Mouse (Mus musculus) liver, adult 2 months (tissue): ENCODE data around the gene Zfp408.

Experiments
- CTCF ChIP-seq: fragments of 200-500 bp; IDR thresholded peaks from 2 replicates; pipeline ENCODE4 v1.5.1; 2011; ENCODE audit warnings: low read depth, low read length, control low read depth
- POLR2A ChIP-seq: fragments of 200-500 bp; IDR thresholded peaks from 2 replicates; pipeline ENCODE4 v1.6.1; 2011; ENCODE audit warnings: low read length, control low read depth; ENCODE audit not compliant: insufficient read depth; ENCODE audit errors: extremely low read depth

DNA sequence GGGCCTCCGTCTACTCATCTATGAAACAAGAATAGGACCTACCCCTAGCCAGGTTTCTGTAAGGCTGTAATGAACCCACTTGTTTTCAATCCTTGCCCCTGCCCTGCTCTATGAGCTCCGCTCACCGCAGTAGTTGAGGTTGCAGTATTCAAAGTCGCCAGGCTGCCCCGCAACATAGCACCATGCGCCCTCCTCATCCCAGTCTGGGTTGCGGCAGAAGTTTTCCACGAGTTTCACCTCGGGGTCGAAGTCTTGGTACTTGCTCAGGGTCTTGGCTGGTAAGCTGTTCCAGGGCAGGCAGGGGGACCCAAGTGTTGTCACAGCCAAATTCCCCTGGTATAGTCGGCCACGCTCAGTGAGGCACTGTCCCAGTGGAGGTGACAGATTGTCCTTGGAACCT, 19.2 kb downstream of the Zfp408 start:
- 0 out of 2 replicates have a peak, but pooled peaks have one; percentile 4 for TF ChIP-seq POLR2A
- no peak for TF ChIP-seq CTCF
